Mouse (Mus musculus): Measurements from ENCODE around the gene Slc25a45. TPM values are rescaled to one million over a fixed set of nuclear protein-coding genes. Genes with fewer than 3 reads are reported as not detected.

The Slc25a45 gene
- polyA plus RNA-seq, 1 experiment from 2014 or later = 19.9 TPM

GRCm38 (mm10) chr19:5894002-5894678 lies 16.5 kb downstream of the Slc25a45 start, which contains the start of gene Tigd3:
Gene Tigd3 (minus strand): TSS chr19:5894149.
- peak within 1 kb of the TSS; percentile 57 for H3K4me3 ChIP-seq (replicated peaks; ENCODE audit: low read depth, low read length)
- DNase-seq (ENCODE audit: low spot score) (peak; percentile 98), ATAC-seq (replicated peaks; ENCODE audit: low FRiP score, low read depth) (peak; percentile 93)
- 2% methylated on average over 36 of the region's 36 CpGs for WGBS
- H3K27ac ChIP-seq = peak within 1 kb of the TSS; percentile 47
- H3K36me3 ChIP-seq (ENCODE audit: insufficient read depth, low read length) = peaks cover 11% of the 10 kb centered on the region; the same call in 1 of the 2 replicates
- 0 out of 2 replicates have a peak, but pooled peaks cover 6% of the 10 kb centered on the region for H3K4me1 ChIP-seq (replicated peaks; ENCODE audit: insufficient read depth, low read length)
- H3K9me3 ChIP-seq (replicated peaks; ENCODE audit: low read length) = no peaks in the 10 kb centered on the region
- TF ChIP-seq CTCF (IDR thresholded peaks at IDR 0.05; ENCODE audit: low read depth) = no peak
- H3K27me3 ChIP-seq (ENCODE audit: insufficient read depth, low read length) = no peaks in the 10 kb centered on the region
- peak within 1 kb of the TSS; percentile 78 for H3K9ac ChIP-seq (ENCODE audit: low read depth, low read length)
- H3K4me2 ChIP-seq (ENCODE audit: low read length) = peak within 1 kb of the TSS; percentile 91

DNA sequence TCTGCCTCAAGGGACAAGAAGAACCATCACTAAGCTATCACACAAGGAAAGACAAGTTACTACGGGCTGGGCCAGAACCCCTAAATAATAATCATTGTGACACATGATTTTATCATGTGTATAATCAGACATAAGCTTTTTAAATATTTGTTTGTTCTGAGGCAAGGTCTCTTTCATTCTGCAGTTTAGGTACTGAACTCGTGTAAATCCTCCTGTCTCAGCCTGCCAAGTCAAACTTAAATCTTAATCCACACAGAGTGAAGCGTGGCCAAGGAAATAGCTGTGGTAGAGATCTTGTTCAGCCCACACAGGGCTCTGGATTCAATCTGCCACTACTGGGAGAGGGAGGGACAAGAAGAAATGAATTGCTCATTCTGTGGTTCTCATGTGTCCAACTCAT lies 29.7 kb downstream of the Slc25a45 start:
- H3K36me3 ChIP-seq (ENCODE audit: insufficient read depth, low read length) = peaks cover 51% of the 10 kb centered on the region

DNA sequence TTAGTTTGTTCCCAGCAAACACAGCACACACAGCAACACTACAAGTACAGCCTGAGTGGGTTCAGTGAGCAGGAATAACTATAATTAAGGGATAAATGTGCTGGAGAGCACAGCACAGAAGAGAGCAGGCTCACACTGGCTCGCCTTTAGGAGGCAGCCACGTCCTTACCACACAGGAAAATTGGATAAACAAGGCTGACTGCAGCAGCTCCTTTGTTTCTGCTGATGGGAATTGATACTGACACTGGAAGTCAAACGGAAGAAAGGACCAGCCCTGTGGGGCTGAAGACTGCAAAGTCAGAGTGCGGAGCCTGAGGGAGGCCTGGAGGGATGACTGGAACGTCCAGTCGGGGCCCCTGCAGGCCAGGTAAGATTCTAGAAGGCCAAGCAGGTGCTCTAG lies 32.6 kb downstream of the Slc25a45 start:
- peaks cover 23% of the 10 kb centered on the region for H3K36me3 ChIP-seq (ENCODE audit: insufficient read depth, low read length)
- H3K27me3 ChIP-seq (ENCODE audit: insufficient read depth, low read length) = no peaks in the 10 kb centered on the region
- no peaks in the 10 kb centered on the region for H3K9me3 ChIP-seq (replicated peaks; ENCODE audit: low read length)
- WGBS = 39% methylated on average over 6 of the region's 6 CpGs
- peaks cover 17% of the 10 kb centered on the region; the same call in 1 of the 2 replicates for H3K4me1 ChIP-seq (replicated peaks; ENCODE audit: insufficient read depth, low read length)
- DNase-seq (ENCODE audit: low spot score) (no peak), ATAC-seq (replicated peaks; ENCODE audit: low FRiP score, low read depth) (no peak)
- H3K4me3 ChIP-seq (replicated peaks; ENCODE audit: low read depth, low read length) = peak overlapping the region; percentile 2; the same call in 1 of the 2 replicates
- H3K9ac ChIP-seq (ENCODE audit: low read depth, low read length) = peak overlapping the region; percentile 95; the same call in 1 of the 2 replicates
- peak overlapping the region; percentile 80 for H3K4me2 ChIP-seq (ENCODE audit: low read length)
- peak overlapping the region; percentile 55; the same call in 1 of the 2 replicates for H3K27ac ChIP-seq
- TF ChIP-seq CTCF (IDR thresholded peaks at IDR 0.05; ENCODE audit: low read depth) = peak; percentile 20; the same call in 1 of the 2 replicates

More for the DNA sequence above, 29.7 kb downstream of the Slc25a45 start:
- H3K9me3 ChIP-seq (replicated peaks; ENCODE audit: low read length) = no peaks in the 10 kb centered on the region
- H3K4me3 ChIP-seq (replicated peaks; ENCODE audit: low read depth, low read length) = no peak overlapping the region
- TF ChIP-seq CTCF (IDR thresholded peaks at IDR 0.05; ENCODE audit: low read depth) = no peak
- no peaks in the 10 kb centered on the region for H3K27me3 ChIP-seq (ENCODE audit: insufficient read depth, low read length)
- DNase-seq (ENCODE audit: low spot score) (no peak), ATAC-seq (replicated peaks; ENCODE audit: low FRiP score, low read depth) (no peak)
- H3K4me1 ChIP-seq (replicated peaks; ENCODE audit: insufficient read depth, low read length) = peaks cover 17% of the 10 kb centered on the region; the same call in 1 of the 2 replicates
- H3K9ac ChIP-seq (ENCODE audit: low read depth, low read length) = no peak overlapping the region
- H3K27ac ChIP-seq = no peak overlapping the region
- H3K4me2 ChIP-seq (ENCODE audit: low read length) = no peak overlapping the region
- 87% methylated on average over 3 of the region's 3 CpGs for WGBS

DNA sequence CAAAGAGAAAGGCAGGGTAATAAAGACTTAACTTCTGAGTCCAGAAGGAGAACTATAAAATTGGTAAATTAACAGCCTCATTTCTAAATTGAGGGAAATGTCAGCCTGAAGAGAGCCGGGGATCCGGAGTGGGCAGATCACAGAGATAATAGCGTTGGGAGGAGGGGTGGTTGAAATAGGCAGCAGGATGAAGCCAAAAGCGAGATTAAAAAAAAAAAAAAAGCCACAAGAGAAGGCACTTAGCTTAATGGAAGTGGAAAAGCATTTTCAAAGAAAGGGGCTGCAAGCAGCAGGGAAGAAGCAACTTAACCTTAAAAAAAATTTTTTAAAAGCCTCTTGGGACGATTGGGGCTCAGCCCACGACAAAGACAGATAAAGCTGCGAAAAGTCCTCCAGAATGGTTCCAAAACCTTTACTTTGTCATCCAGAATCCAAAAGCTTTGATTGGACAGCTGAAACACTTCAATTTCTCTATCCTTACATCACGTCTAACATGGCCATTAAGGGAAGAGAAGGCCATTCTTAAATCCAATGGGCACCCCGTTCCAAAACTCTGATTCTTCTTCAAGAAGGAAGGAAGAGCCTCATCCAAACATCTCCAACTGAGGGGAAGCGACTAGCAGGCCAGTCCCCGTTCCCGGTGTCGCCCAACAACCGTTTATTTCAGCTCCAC lies 34.0 kb downstream of the Slc25a45 start:
- Histone ChIP-seq H3K36me3 (ENCODE audit: insufficient read depth, low read length) (peaks cover 12% of the 10 kb centered on the region; the same call in 1 of the 2 replicates), H3K27ac (peak overlapping the region; percentile 81), H3K9me3 (replicated peaks; ENCODE audit: low read length) (no peaks in the 10 kb centered on the region), H3K9ac (ENCODE audit: low read depth, low read length) (peak overlapping the region; percentile 95), H3K27me3 (ENCODE audit: insufficient read depth, low read length) (no peaks in the 10 kb centered on the region), H3K4me2 (ENCODE audit: low read length) (peak overlapping the region; percentile 80), H3K4me3 (replicated peaks; ENCODE audit: low read depth, low read length) (peak overlapping the region; percentile 76), H3K4me1 (replicated peaks; ENCODE audit: insufficient read depth, low read length) (peaks cover 17% of the 10 kb centered on the region; the same call in 1 of the 2 replicates)
- ATAC-seq (replicated peaks; ENCODE audit: low FRiP score, low read depth) (no peak), DNase-seq (ENCODE audit: low spot score) (no peak)
- TF ChIP-seq CTCF (IDR thresholded peaks at IDR 0.05; ENCODE audit: low read depth) = no peak
- WGBS = 2% methylated on average over 14 of the region's 14 CpGs

DNA sequence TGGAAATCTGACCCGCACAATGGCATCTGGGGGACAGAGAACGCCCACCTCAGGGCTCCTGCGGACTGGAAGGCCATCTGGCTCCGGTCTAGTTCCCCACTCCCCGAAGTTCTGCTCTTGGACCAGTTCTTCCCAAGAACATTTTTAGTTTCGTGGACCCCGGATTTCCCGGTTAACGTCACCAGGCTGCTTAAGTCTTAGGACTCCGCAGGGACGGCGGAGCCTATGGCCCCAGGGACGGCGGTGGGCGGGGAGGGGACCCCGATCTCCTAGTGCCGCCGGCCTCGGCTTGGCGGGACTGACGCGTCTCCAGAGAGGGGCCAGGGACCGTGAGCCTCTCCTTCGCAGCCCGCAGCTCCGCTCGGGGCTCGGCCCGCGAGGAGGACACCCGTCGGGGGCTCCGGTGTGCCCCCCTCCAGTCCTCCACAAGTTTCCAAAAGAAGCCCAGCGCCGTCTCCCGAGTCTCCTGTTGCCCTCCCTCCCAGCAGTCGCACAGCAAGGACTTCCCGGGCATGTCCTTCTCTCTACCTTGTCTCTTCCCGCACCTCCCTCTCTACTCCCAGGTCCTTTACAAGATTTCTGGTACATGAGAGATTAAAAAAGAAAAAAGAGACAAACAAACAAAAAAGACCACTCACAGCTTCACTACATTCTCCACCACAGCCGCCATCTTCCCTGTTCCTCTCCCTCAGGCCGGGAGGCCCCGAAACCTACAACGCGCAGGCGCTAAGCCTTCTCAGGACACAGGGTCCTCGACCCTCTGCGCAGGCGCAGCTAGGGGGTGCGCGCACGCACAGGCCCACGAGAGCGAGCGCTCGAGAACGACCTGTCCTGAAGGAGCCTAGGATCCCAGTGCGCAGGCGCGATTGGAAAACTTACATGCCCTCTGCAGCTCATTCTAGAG lies 34.7 kb downstream of the Slc25a45 start:
- TF ChIP-seq CTCF (IDR thresholded peaks at IDR 0.05; ENCODE audit: low read depth) = peak; percentile 50; the same call in 1 of the 2 replicates
- H3K9ac ChIP-seq (ENCODE audit: low read depth, low read length) = peak overlapping the region; percentile 95
- peaks cover 17% of the 10 kb centered on the region; the same call in 1 of the 2 replicates for H3K4me1 ChIP-seq (replicated peaks; ENCODE audit: insufficient read depth, low read length)
- no peaks in the 10 kb centered on the region for H3K27me3 ChIP-seq (ENCODE audit: insufficient read depth, low read length)
- H3K4me3 ChIP-seq (replicated peaks; ENCODE audit: low read depth, low read length) = peak overlapping the region; percentile 76
- peak overlapping the region; percentile 80 for H3K4me2 ChIP-seq (ENCODE audit: low read length)
- peak; percentile 95 for ATAC-seq (replicated peaks; ENCODE audit: low FRiP score, low read depth)
- peak; percentile 100 for DNase-seq (ENCODE audit: low spot score)
- peak overlapping the region; percentile 81 for H3K27ac ChIP-seq
- no peaks in the 10 kb centered on the region for H3K9me3 ChIP-seq (replicated peaks; ENCODE audit: low read length)
- H3K36me3 ChIP-seq (ENCODE audit: insufficient read depth, low read length) = peaks cover 10% of the 10 kb centered on the region
- WGBS = under 1% methylated on average over 59 of the region's 59 CpGs

All from kidney, postnatal 0 days (tissue).